Mouse (Mus musculus): ENCODE measurements around the gene Myadm. TPM values are rescaled to one million over a fixed set of nuclear protein-coding genes. Genes with fewer than 3 reads are reported as not detected.

Myadm gene
- polyA plus RNA-seq (2016; fragmentation: Nextera tagmentation; extraction: Ambion mirVana) = 34.4 and 38.0 TPM in 2 replicates

DNA sequence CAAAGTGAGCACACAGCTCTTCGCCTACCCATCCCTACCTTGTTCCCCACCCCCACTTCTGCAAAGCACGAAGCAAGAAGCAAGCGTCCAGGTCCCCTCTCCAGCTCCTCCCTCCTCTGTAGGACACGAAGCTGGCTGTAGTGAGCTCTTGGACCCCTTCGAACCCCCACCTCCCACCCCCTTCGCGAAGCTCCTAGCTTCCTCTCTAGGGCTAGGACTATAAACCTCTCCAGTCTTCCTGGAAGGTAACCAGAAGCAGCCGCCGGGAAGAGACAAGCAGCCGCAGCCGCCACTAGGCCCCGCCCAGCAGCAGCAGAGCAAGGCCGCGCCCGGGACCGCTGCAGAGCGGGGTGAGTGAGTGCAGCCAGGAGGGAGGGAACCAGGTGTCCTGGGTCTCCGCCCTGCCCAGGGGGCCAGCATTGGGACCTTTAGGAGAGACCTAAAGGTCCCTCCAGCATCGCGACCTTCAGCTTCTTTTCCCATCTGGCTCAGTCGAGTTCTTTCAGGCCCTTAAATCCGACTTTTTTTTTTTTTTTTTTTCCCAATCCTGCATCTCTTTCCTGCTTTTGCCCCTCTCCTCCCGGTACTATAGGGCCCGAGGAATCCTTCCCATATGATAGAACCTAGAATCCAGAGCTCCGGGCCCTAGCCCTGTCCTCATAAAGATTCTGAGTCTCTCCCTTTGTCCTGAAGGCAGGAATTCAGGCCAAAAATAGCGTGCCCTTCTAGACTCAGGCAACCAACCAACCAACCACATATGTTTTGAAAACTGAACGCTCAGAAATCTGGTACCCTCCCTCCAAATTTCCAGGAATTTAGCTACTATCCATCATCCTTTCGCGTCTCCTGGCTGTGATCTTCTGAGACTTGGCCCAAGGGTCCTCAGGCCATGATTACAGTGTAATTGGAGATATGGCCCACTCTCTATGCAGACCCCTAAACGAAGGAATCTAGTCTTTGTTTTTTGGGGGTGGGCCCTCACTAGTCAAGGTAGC, at the start of gene Myadm, which contains the start of gene Prkcg:
Myadm (plus strand) TSS at position 105 of the 995 bp plus-strand sequence.
Prkcg (plus strand) TSS at position 204 of the 995 bp plus-strand sequence.
- ATAC-seq (ENCODE audit: insufficient number of reproducible peaks, insufficient read depth, low FRiP score, low TSS enrichment) = peak; percentile 25; the same call in 1 of the 2 replicates
- Histone ChIP-seq H3K4me3 (peak within 1 kb of the TSS; percentile 44), H3K4me1 (peaks cover 16% of the 10 kb centered on the region), H3K9me3 (no peaks in the 10 kb centered on the region), H3K27ac (peak within 1 kb of the TSS; percentile 82), H3K36me3 (peaks cover 7% of the 10 kb centered on the region), H3K27me3 (no peaks in the 10 kb centered on the region), H3K4me2 (replicated peaks) (peak within 1 kb of the TSS; percentile 67), H3K9ac (peak within 1 kb of the TSS; percentile 51)
- 2% methylated on average over 30 of the region's 30 CpGs for WGBS

- no peak overlapping the region for H3K9ac ChIP-seq
- no peak overlapping the region for H3K4me2 ChIP-seq (replicated peaks)
- no peaks in the 10 kb centered on the region for H3K4me1 ChIP-seq
- no peak overlapping the region for H3K4me3 ChIP-seq
- H3K36me3 ChIP-seq = no peaks in the 10 kb centered on the region
- no peak overlapping the region for H3K27ac ChIP-seq
- no peaks in the 10 kb centered on the region for H3K9me3 ChIP-seq
- ATAC-seq (ENCODE audit: insufficient number of reproducible peaks, insufficient read depth, low FRiP score, low TSS enrichment) = no peak
- 80% methylated on average over 2 of the region's 2 CpGs for WGBS
- no peaks in the 10 kb centered on the region for H3K27me3 ChIP-seq
These were observed 49.7 kb upstream of the Myadm start for GRCm38 (mm10) chr7:3239193-3239592.

GRCm38 (mm10) chr7:3260701-3261100, 28.2 kb upstream of the Myadm start:
- Histone ChIP-seq H3K4me2 (replicated peaks) (no peak overlapping the region), H3K9ac (no peak overlapping the region), H3K4me3 (no peak overlapping the region), H3K36me3 (no peaks in the 10 kb centered on the region), H3K27me3 (peaks cover 10% of the 10 kb centered on the region), H3K27ac (no peak overlapping the region), H3K9me3 (no peaks in the 10 kb centered on the region), H3K4me1 (no peaks in the 10 kb centered on the region)
- no peak for ATAC-seq (ENCODE audit: insufficient number of reproducible peaks, insufficient read depth, low FRiP score, low TSS enrichment)
- 78% methylated on average over 3 of the region's 3 CpGs for WGBS

DNA sequence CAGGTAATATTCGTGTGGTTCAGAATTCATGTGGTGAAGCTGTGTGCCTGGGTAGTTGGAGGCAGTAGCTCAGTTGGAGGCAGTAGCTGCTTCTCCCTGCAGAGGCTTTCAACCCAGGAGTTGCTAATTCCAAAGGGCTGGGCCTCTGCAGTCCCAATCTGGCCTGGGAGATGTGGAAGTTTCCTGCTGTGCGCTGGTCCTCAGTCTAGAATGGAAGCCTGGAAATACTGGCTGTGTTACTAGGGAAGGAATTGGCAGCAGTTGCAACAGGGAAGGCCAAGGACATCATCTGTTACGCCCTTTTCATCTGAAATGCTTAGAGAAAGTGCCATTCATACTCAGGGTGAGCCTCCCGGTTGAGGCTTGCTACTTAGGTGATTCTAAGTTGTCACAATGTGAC, 27.4 kb upstream of the Myadm start:
- no peaks in the 10 kb centered on the region for H3K9me3 ChIP-seq
- no peak overlapping the region for H3K27ac ChIP-seq
- H3K36me3 ChIP-seq = no peaks in the 10 kb centered on the region
- no peak overlapping the region for H3K4me2 ChIP-seq (replicated peaks)
- 69% methylated on average over 4 of the region's 4 CpGs for WGBS
- H3K4me1 ChIP-seq = no peaks in the 10 kb centered on the region
- no peak overlapping the region for H3K9ac ChIP-seq
- no peak overlapping the region for H3K4me3 ChIP-seq
- peaks cover 10% of the 10 kb centered on the region for H3K27me3 ChIP-seq
- no peak for ATAC-seq (ENCODE audit: insufficient number of reproducible peaks, insufficient read depth, low FRiP score, low TSS enrichment)

GRCm38 (mm10) chr7:3262789-3263188, 26.1 kb upstream of the Myadm start:
- Histone ChIP-seq H3K9me3 (no peaks in the 10 kb centered on the region), H3K9ac (no peak overlapping the region), H3K36me3 (no peaks in the 10 kb centered on the region), H3K4me1 (no peaks in the 10 kb centered on the region), H3K4me3 (no peak overlapping the region), H3K27ac (no peak overlapping the region), H3K27me3 (peaks cover 10% of the 10 kb centered on the region), H3K4me2 (replicated peaks) (no peak overlapping the region)
- WGBS = 35% methylated on average over 2 of the region's 2 CpGs
- no peak for ATAC-seq (ENCODE audit: insufficient number of reproducible peaks, insufficient read depth, low FRiP score, low TSS enrichment)

DNA sequence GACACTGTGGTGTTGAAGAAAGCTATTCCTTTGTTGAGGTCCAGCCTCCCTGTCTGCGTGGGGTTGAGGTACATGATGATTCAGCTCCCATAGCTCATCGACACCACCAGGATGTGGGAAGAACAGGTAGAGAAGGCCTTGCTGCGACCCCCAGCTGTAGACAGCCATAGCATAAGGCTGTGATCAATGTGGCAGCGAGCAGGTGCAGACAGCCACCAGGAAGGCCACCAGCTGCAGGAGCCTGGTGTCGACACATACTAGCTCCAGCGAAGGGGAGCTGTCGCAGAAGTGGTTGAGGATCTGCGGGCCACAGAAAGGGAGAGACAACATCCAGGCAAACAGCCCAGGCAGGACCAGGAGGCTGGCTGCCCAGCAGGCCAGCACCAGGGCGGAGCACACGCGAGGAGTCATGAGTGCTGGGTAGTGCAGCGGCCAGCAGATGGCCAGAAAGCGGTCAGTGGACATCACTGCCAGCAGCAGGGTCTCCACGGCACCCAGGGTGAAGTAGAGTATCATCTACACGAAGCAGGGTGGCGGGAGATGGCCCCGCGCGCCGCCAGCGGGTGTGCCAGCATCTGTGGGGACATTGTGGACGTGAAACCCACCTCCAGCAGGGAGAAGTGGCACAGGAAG, 24.4 kb upstream of the Myadm start:
- Histone ChIP-seq H3K4me3 (no peak overlapping the region), H3K4me2 (replicated peaks) (peak overlapping the region; percentile 6; the same call in 1 of the 2 replicates), H3K36me3 (no peaks in the 10 kb centered on the region), H3K27ac (no peak overlapping the region), H3K4me1 (no peaks in the 10 kb centered on the region), H3K27me3 (peaks cover 10% of the 10 kb centered on the region), H3K9ac (no peak overlapping the region), H3K9me3 (no peaks in the 10 kb centered on the region)
- 35% methylated on average over 22 of the region's 22 CpGs for WGBS
- ATAC-seq (ENCODE audit: insufficient number of reproducible peaks, insufficient read depth, low FRiP score, low TSS enrichment) = no peak

- Histone ChIP-seq H3K4me2 (replicated peaks) (no peak overlapping the region), H3K4me3 (no peak overlapping the region), H3K9ac (no peak overlapping the region), H3K27me3 (peaks cover 10% of the 10 kb centered on the region), H3K9me3 (no peaks in the 10 kb centered on the region), H3K36me3 (no peaks in the 10 kb centered on the region), H3K27ac (no peak overlapping the region), H3K4me1 (no peaks in the 10 kb centered on the region)
- 64% methylated on average over 6 of the region's 6 CpGs for WGBS
- ATAC-seq (ENCODE audit: insufficient number of reproducible peaks, insufficient read depth, low FRiP score, low TSS enrichment) = no peak
These were observed 23.6 kb upstream of the Myadm start for GRCm38 (mm10) chr7:3265311-3265710.

GRCm38 (mm10) chr7:3267261-3267660, 21.6 kb upstream of the Myadm start:
- no peaks in the 10 kb centered on the region for H3K9me3 ChIP-seq
- no peak overlapping the region for H3K4me3 ChIP-seq
- no peak overlapping the region for H3K27ac ChIP-seq
- H3K27me3 ChIP-seq = peaks cover 10% of the 10 kb centered on the region
- no peaks in the 10 kb centered on the region for H3K36me3 ChIP-seq
- no peak for ATAC-seq (ENCODE audit: insufficient number of reproducible peaks, insufficient read depth, low FRiP score, low TSS enrichment)
- no peak overlapping the region for H3K4me2 ChIP-seq (replicated peaks)
- H3K4me1 ChIP-seq = no peaks in the 10 kb centered on the region
- WGBS = 75% methylated on average over 3 of the region's 3 CpGs
- H3K9ac ChIP-seq = no peak overlapping the region

DNA sequence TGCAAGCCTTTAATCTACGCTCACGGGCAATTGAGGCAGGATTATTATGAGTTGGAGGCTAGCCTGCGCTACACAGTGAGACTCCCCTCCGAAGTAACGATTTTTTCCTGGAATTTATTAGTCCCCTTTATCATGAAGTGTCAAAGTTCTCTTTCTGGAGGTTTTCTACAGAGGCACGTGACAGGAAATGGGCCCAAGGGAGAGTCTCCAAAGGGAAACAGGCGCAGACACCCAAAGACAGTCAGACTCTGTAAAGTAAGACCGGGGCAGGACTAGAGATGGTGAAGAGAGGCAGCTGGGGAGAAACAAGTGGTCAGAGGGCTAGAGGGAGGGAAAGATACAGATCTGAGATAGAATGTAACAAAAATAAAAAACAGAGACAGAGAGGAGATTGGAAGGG, 21.0 kb upstream of the Myadm start:
- Histone ChIP-seq H3K36me3 (no peaks in the 10 kb centered on the region), H3K27me3 (peaks cover 10% of the 10 kb centered on the region), H3K27ac (no peak overlapping the region), H3K9ac (no peak overlapping the region), H3K4me2 (replicated peaks) (no peak overlapping the region), H3K4me3 (no peak overlapping the region), H3K4me1 (no peaks in the 10 kb centered on the region), H3K9me3 (no peaks in the 10 kb centered on the region)
- no peak for ATAC-seq (ENCODE audit: insufficient number of reproducible peaks, insufficient read depth, low FRiP score, low TSS enrichment)
- 72% methylated on average over 8 of the region's 8 CpGs for WGBS

GRCm38 (mm10) chr7:3268291-3268690, 20.6 kb upstream of the Myadm start:
- Histone ChIP-seq H3K4me2 (replicated peaks) (no peak overlapping the region), H3K4me1 (no peaks in the 10 kb centered on the region), H3K4me3 (no peak overlapping the region), H3K9me3 (no peaks in the 10 kb centered on the region), H3K9ac (no peak overlapping the region), H3K27ac (no peak overlapping the region), H3K36me3 (no peaks in the 10 kb centered on the region), H3K27me3 (peaks cover 10% of the 10 kb centered on the region)
- ATAC-seq (ENCODE audit: insufficient number of reproducible peaks, insufficient read depth, low FRiP score, low TSS enrichment) = no peak
- WGBS = 15% methylated on average over 3 of the region's 3 CpGs

GRCm38 (mm10) chr7:3272206-3272605, 16.7 kb upstream of the Myadm start:
- 85% methylated on average over 9 of the region's 9 CpGs for WGBS
- Histone ChIP-seq H3K36me3 (no peaks in the 10 kb centered on the region), H3K4me3 (no peak overlapping the region), H3K27me3 (no peaks in the 10 kb centered on the region), H3K9me3 (no peaks in the 10 kb centered on the region), H3K9ac (no peak overlapping the region), H3K4me1 (0 out of 2 replicates have a peak, but pooled peaks cover 3% of the 10 kb centered on the region), H3K4me2 (replicated peaks) (no peak overlapping the region), H3K27ac (no peak overlapping the region)
- no peak for ATAC-seq (ENCODE audit: insufficient number of reproducible peaks, insufficient read depth, low FRiP score, low TSS enrichment)

Measured in embryonic facial prominence, embryonic 12.5 days (tissue).